Mouse (Mus musculus): ENCODE measurements around the gene Carmil1.

GRCm38 (mm10) chr13:24093108-24093507 lies 187.5 kb downstream of the Carmil1 start:
- TF ChIP-seq GATA1 (IDR thresholded peaks at IDR 0.05; ENCODE audit: borderline replicate concordance, low read length), result no peak
- no peak for TF ChIP-seq FLI1 (IDR thresholded peaks at IDR 0.05; ENCODE audit: low read length)
